Mouse (Mus musculus) cerebellum, adult 9-10 months (tissue): Measurements from ENCODE around the gene Vegfb.
A peak's percentile ranks its signal among the peaks of the same experiment; 100 is the strongest.

Source experiments
- DNase-seq: peaks from one replicate; pipeline ENCODE4 v3.0.0; 2022

The Vegfb gene

DNA sequence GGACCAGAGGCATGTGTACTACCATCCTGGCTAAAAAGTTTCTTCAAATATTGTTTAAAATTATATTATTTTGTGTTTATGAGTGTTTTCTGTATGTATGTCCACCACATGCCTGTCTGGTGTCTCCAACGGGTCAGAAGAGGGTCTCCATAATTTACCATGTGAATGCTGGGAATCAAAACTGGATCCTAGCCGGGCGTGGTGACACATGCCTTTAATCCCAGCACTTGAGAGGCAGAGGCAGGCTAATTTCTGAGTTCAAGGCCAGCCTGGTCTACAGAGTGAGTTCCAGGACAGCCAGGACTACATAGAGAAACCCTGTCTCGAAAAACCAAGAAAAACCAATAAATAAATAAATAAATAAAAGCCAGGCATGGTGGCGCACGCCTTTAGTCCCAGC is 3.7 kb upstream of the Vegfb start:
- peak; percentile 57 for DNase-seq

DNA sequence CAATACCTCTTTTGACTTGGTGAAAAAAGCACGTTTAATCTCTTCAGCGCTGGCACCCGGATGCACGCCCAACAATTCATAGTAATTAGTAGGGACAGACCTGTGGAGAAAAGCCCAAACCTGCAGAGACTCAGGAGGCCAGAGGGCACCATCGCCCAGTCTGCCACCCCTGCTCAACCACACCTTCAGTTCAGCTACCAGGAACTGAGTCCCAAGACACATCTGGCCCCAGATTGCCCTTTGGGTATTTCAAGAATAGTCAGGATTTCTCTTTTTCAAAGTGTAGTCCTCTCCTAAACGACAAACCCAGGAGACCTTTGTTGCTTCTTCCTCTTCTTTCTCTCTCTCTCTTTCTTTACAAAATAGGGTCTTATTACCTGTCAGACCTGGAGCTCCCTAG is 3.3 kb upstream of the Vegfb start:
- peak; percentile 46 for DNase-seq

GRCm38 (mm10) chr19:6989251-6989650 is 1.8 kb upstream of the Vegfb start:
- DNase-seq = no peak

- DNase-seq = no peak
These were observed 444 bp upstream of the Vegfb start for GRCm38 (mm10) chr19:6987904-6988285.

- DNase-seq = peak; percentile 59
These were observed 1.3 kb downstream of the Vegfb start for GRCm38 (mm10) chr19:6985951-6986708.

GRCm38 (mm10) chr19:6985300-6985699 is 2.2 kb downstream of the Vegfb start:
- DNase-seq = no peak

GRCm38 (mm10) chr19:6983621-6984020 is 3.8 kb downstream of the Vegfb start:
- DNase-seq = peak; percentile 30

DNA sequence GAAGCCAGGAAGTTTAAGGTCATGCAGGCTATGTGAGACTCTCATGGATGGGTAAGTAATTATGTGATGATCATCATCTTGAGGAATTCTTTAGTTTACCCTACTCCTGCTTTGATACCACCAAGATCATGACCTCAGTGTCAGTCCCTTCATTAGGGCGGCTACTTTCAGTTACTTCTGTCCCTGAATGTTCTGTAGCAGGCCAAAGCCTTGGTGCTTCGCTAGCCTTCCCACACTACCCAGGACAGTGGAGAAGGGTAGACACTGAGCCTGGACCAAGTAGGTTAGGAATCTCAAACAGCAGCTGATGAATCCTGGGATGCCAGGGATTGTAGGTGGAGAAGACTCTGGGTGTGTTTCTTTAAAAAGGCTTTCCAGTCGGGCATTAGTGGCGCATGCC is 6.0 kb downstream of the Vegfb start:
- no peak for DNase-seq

DNA sequence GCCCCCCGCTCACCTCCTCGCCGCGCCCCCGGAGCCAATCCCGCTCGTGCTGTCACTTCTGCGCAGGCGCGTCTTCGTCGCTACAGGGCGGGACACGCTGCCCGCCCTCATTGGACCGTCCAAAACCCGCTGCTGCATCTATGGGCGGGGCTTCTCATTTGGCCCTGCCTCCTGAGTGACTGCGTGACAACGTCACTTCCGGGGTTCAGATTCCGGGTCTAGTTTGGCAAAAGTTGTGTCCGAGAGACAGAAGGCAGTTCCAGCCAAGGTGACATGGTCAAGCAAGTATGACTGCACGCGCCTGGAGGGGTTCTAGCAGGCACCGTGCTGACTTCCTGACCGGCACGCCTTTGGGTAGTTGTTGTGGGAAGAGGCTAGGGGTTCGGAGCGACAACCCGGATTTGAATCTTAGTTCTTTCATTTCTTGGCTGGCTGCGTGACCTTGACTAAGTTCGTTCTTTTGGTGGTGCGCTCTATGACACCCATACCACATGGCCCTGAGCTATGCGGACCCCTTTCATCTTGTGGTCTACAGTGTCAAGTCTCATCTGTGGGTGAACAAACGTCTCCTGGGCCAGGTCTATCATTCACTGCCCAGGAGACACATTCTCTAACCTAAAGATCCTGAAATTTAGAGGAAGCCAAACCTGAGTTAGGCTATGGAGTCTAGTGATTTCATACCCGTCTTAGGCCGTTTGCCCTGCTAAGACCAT is 6.9 kb downstream of the Vegfb start, which contains the start of gene Fkbp2:
TSS of gene Fkbp2 (minus strand) at position 121 of the 713 bp plus-strand sequence.
- DNase-seq = peak; percentile 99

- DNase-seq = peak; percentile 99
These were observed 7.7 kb downstream of the Vegfb start for GRCm38 (mm10) chr19:6979486-6980380.

DNA sequence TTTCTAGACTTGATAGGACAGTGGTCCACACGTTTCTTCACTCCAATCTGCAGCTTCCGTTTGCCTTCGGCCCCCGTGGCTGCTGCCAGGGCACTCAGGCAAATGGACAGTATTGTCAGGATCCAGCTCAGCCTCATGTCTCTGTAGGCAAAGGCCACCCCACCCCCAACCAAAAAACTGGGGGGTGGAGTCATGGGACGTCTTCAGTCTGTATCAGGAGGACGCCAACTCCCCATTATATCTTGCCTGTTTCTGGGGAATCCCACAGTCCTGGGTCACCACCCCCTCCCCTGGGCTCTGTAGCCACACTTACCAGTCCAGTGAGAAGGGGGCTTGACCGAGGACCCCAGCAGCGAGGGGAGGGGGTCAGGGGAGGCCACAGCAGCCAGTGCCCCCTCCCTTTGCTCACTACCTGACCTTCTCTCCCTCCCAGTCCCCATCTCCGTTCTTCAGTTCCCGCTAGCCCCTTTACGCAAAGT is 8.4 kb downstream of the Vegfb start:
- peak; percentile 85 for DNase-seq

DNA sequence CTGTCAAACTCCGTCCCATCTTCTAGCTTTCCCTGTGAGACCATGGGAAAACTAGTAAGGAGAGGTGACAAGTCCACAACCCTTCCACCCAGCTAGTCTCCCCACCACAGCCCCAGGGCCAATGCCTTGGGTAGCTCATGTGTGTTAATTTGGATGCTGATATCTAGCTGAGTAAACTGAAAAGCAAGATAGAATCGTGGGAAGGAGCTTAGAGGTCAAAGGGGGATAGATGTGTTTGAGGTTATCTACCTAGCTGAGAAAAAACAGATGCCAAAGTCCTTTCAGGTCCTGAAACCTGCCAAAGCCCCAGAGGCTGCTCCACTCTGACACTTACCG is 8.8 kb downstream of the Vegfb start:
- peak; percentile 63 for DNase-seq

DNA sequence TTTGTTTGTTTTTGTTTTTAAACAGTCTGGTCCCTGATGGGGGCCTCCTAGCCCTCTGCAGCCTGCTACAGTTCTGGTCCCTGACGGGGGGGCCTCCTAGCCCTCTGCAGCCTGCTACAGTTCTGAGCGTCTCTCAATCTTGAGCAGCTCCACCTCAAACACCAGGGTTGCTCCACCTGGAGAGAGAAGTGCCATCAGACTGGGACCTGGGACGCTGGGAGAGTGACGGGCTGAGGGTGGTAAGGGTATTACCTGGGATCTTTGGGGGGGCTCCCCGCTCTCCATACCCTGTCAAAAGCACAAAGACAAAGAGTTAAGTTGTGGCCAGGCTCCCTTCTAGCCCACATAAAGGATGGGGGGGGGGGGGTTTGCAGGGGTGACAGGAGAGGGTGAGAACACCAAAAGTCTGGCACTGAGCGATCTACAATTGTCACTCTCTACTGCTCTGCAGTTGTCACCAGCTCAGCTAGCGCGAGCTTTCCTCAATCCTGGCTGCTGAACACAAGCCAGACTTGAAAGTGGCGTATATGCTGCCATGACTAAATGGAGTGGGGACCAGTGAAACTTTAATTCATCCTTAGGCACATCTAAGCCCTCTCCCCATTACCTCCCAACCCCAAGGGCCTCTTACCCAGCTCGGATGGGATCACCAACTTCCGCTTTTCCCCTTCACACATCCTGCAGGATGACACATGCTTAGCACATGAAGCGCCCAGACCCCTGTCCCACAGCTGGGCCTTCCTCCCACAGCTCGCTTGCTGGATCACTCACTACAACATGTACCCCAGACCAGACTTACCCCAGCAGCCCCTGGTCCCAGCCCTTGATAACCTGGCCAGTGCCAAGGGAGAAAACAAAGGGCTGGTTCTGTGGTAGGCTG is 9.5 kb downstream of the Vegfb start:
- DNase-seq = peak; percentile 69

DNA sequence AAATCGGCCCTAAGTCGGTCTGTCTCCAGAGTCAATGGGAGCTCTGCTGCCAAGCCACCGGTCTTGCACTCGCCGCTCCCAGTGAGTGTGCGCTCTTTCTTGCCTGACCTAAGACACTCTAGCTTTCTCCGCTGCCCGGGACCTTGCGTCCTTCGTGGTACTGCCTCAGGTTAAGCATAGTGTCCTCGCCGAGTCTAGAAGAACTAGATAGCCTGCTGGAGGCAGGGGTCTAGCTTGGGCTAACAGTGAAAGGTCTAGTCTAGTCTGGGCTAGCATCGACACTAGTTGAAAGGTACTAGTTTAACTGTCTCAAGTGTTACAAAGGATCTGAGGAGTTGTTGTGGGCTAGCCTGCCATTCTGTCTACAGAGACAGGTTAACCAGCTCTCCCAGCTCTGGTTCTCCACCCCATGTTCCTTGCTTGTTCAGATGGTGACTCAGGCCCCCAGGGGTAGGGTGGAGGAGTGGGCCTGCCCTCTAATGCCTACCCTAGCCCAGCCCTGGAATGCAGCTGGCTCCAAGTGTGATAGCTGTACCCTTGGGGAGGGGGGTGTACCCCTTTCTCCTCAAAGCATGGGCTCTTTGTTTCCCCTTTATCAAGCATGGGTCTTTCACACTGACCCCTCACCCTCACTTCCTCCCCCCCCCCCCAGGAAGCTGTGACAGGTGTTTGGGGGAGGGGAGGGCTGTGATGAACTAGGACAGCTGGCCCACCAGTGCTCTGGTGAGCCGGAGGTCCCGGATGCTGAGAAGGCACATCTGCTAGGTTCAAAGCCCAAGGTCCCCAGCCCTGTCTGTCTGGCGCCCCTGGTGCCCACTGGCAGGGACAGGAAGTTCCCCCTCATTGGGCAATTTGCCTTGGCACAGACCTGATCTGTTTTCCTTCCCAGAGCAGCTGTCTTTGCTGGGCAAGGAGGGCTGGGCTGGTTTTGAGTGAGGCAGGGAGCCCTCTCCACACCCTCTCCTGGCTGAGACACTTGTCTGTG is 11.6 kb downstream of the Vegfb start, which contains the start of gene Plcb3:
TSS of gene Plcb3 (minus strand) at position 934 of the 985 bp plus-strand sequence.
- peak; percentile 72 for DNase-seq

DNA sequence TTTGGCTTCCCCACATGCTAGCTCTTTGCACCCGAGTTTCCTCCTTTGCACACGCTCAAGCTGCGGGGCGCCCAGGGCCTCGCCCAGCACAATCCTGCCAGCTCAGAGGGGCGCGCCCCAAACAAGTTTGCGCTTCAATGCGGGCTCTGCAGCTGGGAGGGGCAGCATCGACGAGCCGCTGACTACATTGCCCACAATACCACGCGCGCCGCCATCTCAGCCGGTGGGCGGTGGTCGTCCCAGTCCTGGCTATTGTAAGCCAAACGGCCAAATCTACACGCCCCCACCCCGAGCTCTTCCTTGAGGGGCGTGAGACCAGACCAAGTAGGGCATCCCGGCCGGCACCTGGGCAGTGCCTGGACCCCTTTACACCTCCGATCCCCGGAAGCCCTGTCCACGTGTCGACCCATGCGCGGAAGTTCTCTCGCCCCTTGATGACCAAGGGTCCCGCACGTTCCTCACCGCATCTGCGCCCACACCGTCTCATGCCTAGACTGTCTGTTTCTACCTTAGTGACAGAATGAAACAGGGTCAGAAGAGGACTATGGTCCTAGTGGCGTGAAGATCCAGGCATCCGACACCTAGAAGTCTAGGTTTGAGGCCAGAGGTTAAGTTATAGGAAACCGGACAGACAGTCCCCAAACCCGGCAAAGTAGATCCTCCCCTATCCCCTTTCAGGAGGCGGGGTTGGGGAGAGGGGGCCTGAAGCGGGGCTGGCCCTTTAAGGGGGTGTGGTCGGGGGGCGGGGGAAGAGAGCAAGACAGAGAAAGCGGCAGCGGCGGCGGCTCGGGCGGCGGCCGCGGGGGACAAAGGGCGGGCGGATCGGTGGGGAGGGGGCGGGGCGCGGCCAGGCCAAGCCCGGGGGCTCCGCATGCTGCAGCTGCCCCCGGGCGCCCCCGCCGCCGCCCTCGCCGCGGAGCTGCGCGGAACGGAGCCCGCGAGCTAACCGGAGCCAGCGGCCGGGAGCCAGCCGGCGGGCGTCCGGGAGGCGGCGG is 12.9 kb downstream of the Vegfb start, which contains the start of gene Ppp1r14b:
TSS of gene Ppp1r14b (plus strand) at position 758 of the 995 bp plus-strand sequence.
- peak; percentile 62 for DNase-seq

DNA sequence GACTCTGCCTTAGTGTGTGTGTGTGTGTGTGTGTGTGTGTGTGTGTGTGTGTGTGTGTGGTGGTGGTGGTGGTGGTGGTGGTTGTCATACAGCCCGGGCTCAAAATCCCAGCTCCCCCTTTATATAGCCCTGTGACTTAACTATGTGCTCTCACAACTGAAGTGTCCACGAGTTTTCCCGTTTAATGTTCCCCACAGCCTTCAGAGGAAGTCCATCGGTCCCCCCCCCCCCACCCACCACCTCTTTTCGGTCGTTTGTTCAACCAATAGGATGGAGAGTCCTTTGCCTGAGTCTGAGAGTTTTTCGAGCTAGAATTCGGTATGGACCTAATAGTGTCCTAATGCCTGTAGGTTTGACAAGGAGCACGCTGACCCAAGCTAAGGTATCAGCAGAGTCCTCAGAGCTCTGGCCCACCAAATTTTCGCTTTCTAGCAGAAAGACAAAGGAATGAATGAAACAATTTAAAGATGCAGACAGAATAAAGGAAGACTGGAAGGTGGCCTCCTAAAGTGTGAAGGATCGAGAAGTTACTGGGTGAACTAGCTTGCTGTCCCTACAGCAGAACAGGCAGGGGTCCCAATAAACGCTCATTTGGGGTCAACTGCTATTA is 13.8 kb downstream of the Vegfb start:
- no peak for DNase-seq

DNA sequence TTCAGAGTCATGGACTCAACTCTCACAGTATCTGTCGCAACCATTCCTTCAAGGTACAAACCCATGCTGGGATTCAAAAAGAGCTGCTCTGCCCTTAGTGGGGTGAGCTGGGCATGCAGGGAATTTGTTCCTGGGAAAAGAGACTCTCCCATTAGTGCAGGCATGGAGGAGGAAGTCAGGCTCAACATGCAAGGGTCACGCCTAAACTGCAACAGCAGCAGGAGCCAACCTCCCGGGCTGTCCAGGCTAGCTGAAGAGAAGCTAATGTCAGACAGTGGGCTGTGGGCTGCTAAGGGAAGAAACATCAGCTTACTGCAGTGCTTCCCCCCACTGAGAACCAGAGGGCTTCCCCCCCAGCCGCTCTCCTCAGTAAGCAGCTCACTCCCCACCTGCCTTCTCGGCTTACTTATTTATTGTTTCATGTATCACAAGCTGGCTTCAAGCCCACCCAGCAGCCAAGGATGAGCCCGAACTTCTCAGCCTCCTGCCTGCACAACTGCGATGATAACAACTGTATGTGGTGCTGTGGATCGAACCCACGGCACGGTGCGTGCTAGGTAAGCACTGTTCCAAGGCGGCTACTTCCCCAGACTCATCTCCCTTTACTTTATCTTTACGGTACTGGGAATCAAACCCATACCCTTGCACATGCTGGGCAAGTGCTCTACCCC is 15.1 kb downstream of the Vegfb start:
- DNase-seq = no peak

- no peak for DNase-seq
These were observed 15.8 kb downstream of the Vegfb start for GRCm38 (mm10) chr19:6971644-6972043.
